Mouse (Mus musculus): ENCODE measurements around the gene Tmem9b. TPM values are rescaled to one million over a fixed set of nuclear protein-coding genes. Genes with fewer than 3 reads are reported as not detected.

The Tmem9b gene
- total and polyA plus RNA-seq, 3 experiments, result 25.6 to 40.3 (median 26.6) TPM

DNA sequence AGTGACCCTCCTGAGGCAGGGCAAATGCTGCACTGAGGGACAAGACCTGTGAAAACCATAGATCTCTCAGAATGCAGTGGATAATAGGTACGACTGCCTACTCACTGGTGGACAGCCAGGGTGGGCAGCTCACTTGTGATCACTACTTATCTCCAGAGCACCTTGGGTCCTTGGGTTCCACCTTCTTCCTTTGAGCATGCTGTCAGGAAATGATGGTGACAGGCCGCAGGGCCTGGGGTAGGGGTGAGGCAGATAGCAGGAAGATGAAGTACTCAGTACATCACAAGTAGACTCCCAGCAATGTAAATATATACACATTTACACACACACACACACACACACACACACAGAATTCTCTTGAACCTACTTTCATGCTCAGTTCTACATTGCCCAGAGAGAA, 35.2 kb upstream of the Tmem9b start:
- Histone ChIP-seq H3K27ac (ENCODE audit: insufficient read depth, low read depth) (no peak overlapping the region), H3K4me1 (ENCODE audit: control insufficient read depth in 1 of 2, insufficient read depth in 2 of 2) (no peaks in the 10 kb centered on the region), H3K4me3 (replicated peaks in 1 of 3; ENCODE audit: low read depth in 2 of 3, low read length in 2 of 3, poor library complexity in 1 of 3) (no peak overlapping the region), H3K36me3 (replicated peaks in 1 of 2; ENCODE audit: control insufficient read depth in 1 of 2, insufficient read depth in 1 of 2, low read length in 1 of 2) (no peaks in the 10 kb centered on the region), H3K9ac (ENCODE audit: insufficient read depth, low read depth) (no peak overlapping the region), H3K4me2 (ENCODE audit: insufficient read depth, low read depth, poor library complexity, severe bottlenecking) (no peak overlapping the region), H3K27me3 (replicated peaks) (no peaks in the 10 kb centered on the region), H3K9me3 (replicated peaks; ENCODE audit: low read length) (no peaks in the 10 kb centered on the region), H3K79me2 (replicated peaks; ENCODE audit: control insufficient read depth, extremely low read depth, insufficient read depth, poor library complexity, severe bottlenecking) (no peaks in the 10 kb centered on the region)
- no peak for DNase-seq (ENCODE audit: extremely low read depth)
- in situ Hi-C loops (cut with MboI; ENCODE audit: low pct_ligation_motif_present, low pct_unique_long_range_greater_than_20kb, low sequenced_read_pairs), result no loop called here
- dilution Hi-C loops (cut with MboI; ENCODE audit: extremely low pct_ligation_motif_present, extremely low pct_unique_long_range_greater_than_20kb, low sequenced_read_pairs), result no loop called here
- TF ChIP-seq KAT2A (IDR thresholded peaks at IDR 0.05; ENCODE audit: insufficient replicate concordance, low read length) (no peak), NRF1 (IDR thresholded peaks at IDR 0.05; ENCODE audit: low read depth, low read length) (no peak), TBP (conservative IDR thresholded peaks at IDR 0.05; ENCODE audit: low read depth, low read length) (no peak)

- in situ Hi-C loops (cut with MboI; ENCODE audit: low pct_ligation_motif_present, low pct_unique_long_range_greater_than_20kb, low sequenced_read_pairs), result no loop called here
- DNase-seq (ENCODE audit: extremely low read depth), result no peak
- Histone ChIP-seq H3K9me3 (replicated peaks; ENCODE audit: low read length) (no peaks in the 10 kb centered on the region), H3K4me2 (ENCODE audit: insufficient read depth, low read depth, poor library complexity, severe bottlenecking) (no peak overlapping the region), H3K9ac (ENCODE audit: insufficient read depth, low read depth) (no peak overlapping the region), H3K36me3 (replicated peaks in 1 of 2; ENCODE audit: control insufficient read depth in 1 of 2, insufficient read depth in 1 of 2, low read length in 1 of 2) (no peaks in the 10 kb centered on the region), H3K27ac (ENCODE audit: insufficient read depth, low read depth) (no peak overlapping the region), H3K4me1 (ENCODE audit: control insufficient read depth in 1 of 2, insufficient read depth in 2 of 2) (peaks cover 0 to 5% of the 10 kb centered on the region in 2 experiments; a peak in 1 of 4 replicates), H3K79me2 (replicated peaks; ENCODE audit: control insufficient read depth, extremely low read depth, insufficient read depth, poor library complexity, severe bottlenecking) (no peaks in the 10 kb centered on the region), H3K27me3 (replicated peaks) (no peaks in the 10 kb centered on the region), H3K4me3 (replicated peaks in 1 of 3; ENCODE audit: low read depth in 2 of 3, low read length in 2 of 3, poor library complexity in 1 of 3) (no peak overlapping the region)
- TF ChIP-seq ZKSCAN1 (IDR thresholded peaks at IDR 0.05; ENCODE audit: borderline replicate concordance, low read depth, low read length) (no peak), JUN (IDR thresholded peaks at IDR 0.05; ENCODE audit: insufficient read depth, low read depth, low read length) (no peak), SIN3A (IDR thresholded peaks at IDR 0.05; ENCODE audit: low read length) (no peak), POLR2AphosphoS2 (IDR thresholded peaks at IDR 0.05; ENCODE audit: low read depth, low read length) (no peak), RAD21 (IDR thresholded peaks at IDR 0.05; ENCODE audit: low read depth, low read length) (no peak), MYC (IDR thresholded peaks at IDR 0.05; ENCODE audit: low read depth, low read length) (no peak), ZMIZ1 (IDR thresholded peaks at IDR 0.05; ENCODE audit: low read depth, low read length) (no peak), CHD1 (IDR thresholded peaks at IDR 0.05; ENCODE audit: low read depth, low read length) (no peak)
- dilution Hi-C loops (cut with MboI; ENCODE audit: extremely low pct_ligation_motif_present, extremely low pct_unique_long_range_greater_than_20kb, low sequenced_read_pairs), result no loop called here
Observed at GRCm38 (mm10) chr7:109783281-109783680, 30.6 kb upstream of the Tmem9b start.

- Histone ChIP-seq H3K9ac (ENCODE audit: insufficient read depth, low read depth) (no peak within 1 kb of the TSS), H3K27me3 (replicated peaks) (no peaks in the 10 kb centered on the region), H3K36me3 (replicated peaks in 1 of 2; ENCODE audit: control insufficient read depth in 1 of 2, insufficient read depth in 1 of 2, low read length in 1 of 2) (no peaks in the 10 kb centered on the region), H3K79me2 (replicated peaks; ENCODE audit: control insufficient read depth, extremely low read depth, insufficient read depth, poor library complexity, severe bottlenecking) (no peaks in the 10 kb centered on the region), H3K4me2 (ENCODE audit: insufficient read depth, low read depth, poor library complexity, severe bottlenecking) (0 out of 2 replicates have a peak within 1 kb of the TSS, but pooled peaks have one; percentile 17), H3K9me3 (replicated peaks; ENCODE audit: low read length) (no peaks in the 10 kb centered on the region), H3K27ac (ENCODE audit: insufficient read depth, low read depth) (no peak within 1 kb of the TSS), H3K4me3 (replicated peaks in 1 of 3; ENCODE audit: low read depth in 2 of 3, low read length in 2 of 3, poor library complexity in 1 of 3) (no peak within 1 kb of the TSS), H3K4me1 (ENCODE audit: control insufficient read depth in 1 of 2, insufficient read depth in 2 of 2) (peaks cover 0 to 5% of the 10 kb centered on the region in 2 experiments; a peak in 1 of 4 replicates)
- DNase-seq (ENCODE audit: extremely low read depth), result no peak
- dilution Hi-C loops (cut with MboI; ENCODE audit: extremely low pct_ligation_motif_present, extremely low pct_unique_long_range_greater_than_20kb, low sequenced_read_pairs), result no loop called here
- in situ Hi-C loops (cut with MboI; ENCODE audit: low pct_ligation_motif_present, low pct_unique_long_range_greater_than_20kb, low sequenced_read_pairs), result no loop called here
- no peak for TF ChIP-seq ZMIZ1 (IDR thresholded peaks at IDR 0.05; ENCODE audit: low read depth, low read length)
Observed at GRCm38 (mm10) chr7:109781470-109782203, 29.0 kb upstream of the Tmem9b start, which contains the start of gene Nrip3. TSS of gene Nrip3 (minus strand) at chr7:109782025.
